Mouse (Mus musculus) hindbrain, embryonic 16.5 days (tissue): ENCODE results near the gene Slc5a8. TPM values are rescaled to one million over a fixed set of nuclear protein-coding genes. Genes with fewer than 3 reads are reported as not detected.

Experiments used
- ATAC-seq: fragments of 200-750 bp; cut with Nextera tagmentation; 2 replicates; pipeline ENCODE4 v1.8.0; 2017; ENCODE audit warnings: moderate TSS enrichment, moderate library complexity
- H3K27ac ChIP-seq: fragments of 300-500 bp; sonication (generic); 2 replicates; pipeline ENCODE4 v1.5.1; 2014; ENCODE audit warnings: low read depth, mild to moderate bottlenecking, control low read depth, low read length, moderate library complexity
- H3K27me3 ChIP-seq: fragments of 300-500 bp; sonication (generic); replicated peaks from 2 replicates; pipeline ENCODE4 v1.6.1; 2014; ENCODE audit warnings: low read length; ENCODE audit not compliant: control insufficient read depth, insufficient read depth
- H3K36me3 ChIP-seq: fragments of 300-500 bp; sonication (generic); 2 replicates; pipeline ENCODE4 v1.6.1; 2014; ENCODE audit warnings: mild to moderate bottlenecking, low read length, moderate library complexity, mixed read lengths; ENCODE audit not compliant: control insufficient read depth, insufficient read depth
- H3K4me1 ChIP-seq: fragments of 300-500 bp; sonication (generic); 2 replicates; pipeline ENCODE4 v1.6.1; 2014; ENCODE audit warnings: low read depth, low read length; ENCODE audit not compliant: control insufficient read depth, insufficient read depth
- H3K4me2 ChIP-seq: fragments of 300-500 bp; sonication (generic); 2 replicates; pipeline ENCODE4 v1.6.1; 2014; ENCODE audit warnings: mild to moderate bottlenecking, low read length, control low read depth, moderate library complexity
- H3K4me3 ChIP-seq: fragments of 300-500 bp; sonication (generic); 2 replicates; pipeline ENCODE4 v1.5.1; 2014; ENCODE audit warnings: mild to moderate bottlenecking, low read length, control low read depth, moderate library complexity
- H3K9ac ChIP-seq: fragments of 300-500 bp; sonication (generic); 2 replicates; pipeline ENCODE4 v1.6.1; 2014; ENCODE audit warnings: low read depth, mild to moderate bottlenecking, control low read depth, low read length, moderate library complexity
- H3K9me3 ChIP-seq: fragments of 300-500 bp; sonication (generic); 2 replicates; pipeline ENCODE4 v1.6.1; 2014; ENCODE audit warnings: mild to moderate bottlenecking, low read length, moderate library complexity; ENCODE audit not compliant: control insufficient read depth
- WGBS: fragments of 180-500 bp; shearing (Covaris S2); extraction: QIAGEN DNeasy Blood & Tissue Kit; methylation state at CpG from one replicate; pipeline ENCODE4 v1.1.7; 2014; 5-methylcytosine and 5-hydroxymethylcytosine counted together
- polyA plus RNA-seq: library from polyadenylated mRNA; unstranded; fragments of >200 nt; fragmentation: Nextera tagmentation; extraction: Ambion mirVana; gene quantifications from 2 replicates; pipeline ENCODE4 v1.2.1, GENCODE M21; 2015

Slc5a8 gene
- polyA plus RNA-seq, 1 experiment from 2014 or later: 0.11 TPM

DNA sequence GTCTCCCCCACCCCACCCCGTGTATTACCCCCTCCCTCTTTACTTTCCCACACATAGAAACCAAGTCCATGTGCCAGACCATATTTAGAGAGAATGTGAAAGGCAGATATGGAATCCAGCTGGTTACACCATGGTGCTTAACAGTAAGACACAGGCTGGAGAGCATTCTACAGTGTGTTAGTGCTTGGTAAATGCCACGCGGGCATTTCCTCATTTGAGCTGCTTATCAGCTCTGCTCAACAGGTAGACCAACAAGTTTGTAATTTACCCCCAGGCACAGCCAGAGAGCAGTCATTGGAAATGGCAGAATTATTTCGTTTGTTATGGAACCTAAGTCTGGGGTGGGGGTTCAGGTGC, 64.5 kb downstream of the Slc5a8 start:
- no peaks in the 10 kb centered on the region for H3K36me3 ChIP-seq
- ATAC-seq: no peak
- H3K9ac ChIP-seq: no peak overlapping the region
- H3K4me2 ChIP-seq: no peak overlapping the region
- H3K27ac ChIP-seq: no peak overlapping the region
- H3K4me1 ChIP-seq: no peaks in the 10 kb centered on the region
- H3K4me3 ChIP-seq: no peak overlapping the region
- WGBS: 85% methylated on average over 4 of the region's 4 CpGs
- no peaks in the 10 kb centered on the region for H3K27me3 ChIP-seq
- no peaks in the 10 kb centered on the region for H3K9me3 ChIP-seq

DNA sequence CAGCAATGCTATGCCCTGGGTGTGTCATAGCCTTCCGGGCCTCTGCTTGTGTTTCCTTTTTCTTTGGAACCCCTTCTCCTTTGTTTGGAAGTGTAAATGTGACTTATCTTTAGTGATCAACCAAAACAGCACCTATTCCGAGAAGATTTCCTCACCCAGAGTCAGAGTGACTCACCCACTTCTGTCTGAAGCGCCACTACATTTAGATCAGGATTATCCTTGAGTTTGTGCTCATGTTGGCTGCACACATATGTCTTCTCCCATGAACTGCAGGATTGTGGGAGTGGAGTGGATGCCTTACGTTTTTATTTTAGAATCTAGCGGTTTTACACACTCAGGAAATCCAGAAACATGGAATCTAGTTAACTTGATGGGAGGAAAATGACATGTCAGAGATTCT, 75.0 kb downstream of the Slc5a8 start:
- Histone ChIP-seq H3K4me2 (no peak overlapping the region), H3K4me3 (no peak overlapping the region), H3K27me3 (no peaks in the 10 kb centered on the region), H3K9me3 (no peaks in the 10 kb centered on the region), H3K27ac (no peak overlapping the region), H3K9ac (no peak overlapping the region), H3K4me1 (no peaks in the 10 kb centered on the region), H3K36me3 (no peaks in the 10 kb centered on the region)
- ATAC-seq: no peak
- WGBS: 86% methylated on average over 5 of the region's 5 CpGs

DNA sequence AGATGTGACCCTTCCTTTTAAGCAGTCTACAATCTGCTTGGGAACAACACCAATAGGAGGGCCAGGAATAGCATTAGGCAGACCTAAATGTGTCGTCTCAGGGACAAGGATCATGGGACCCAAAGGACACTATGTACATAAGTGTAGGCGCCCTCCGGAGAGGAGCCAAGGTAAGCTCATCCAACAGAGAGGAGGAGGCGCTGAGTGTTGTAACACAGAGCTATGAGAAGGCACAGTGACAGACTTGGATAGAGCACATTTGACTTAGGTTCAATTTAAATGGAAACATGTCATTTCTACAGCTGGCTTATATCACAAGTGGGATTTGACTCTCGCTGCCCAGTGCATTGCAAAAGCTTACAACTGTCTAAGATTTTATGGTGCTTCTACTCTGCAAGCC, 82.8 kb downstream of the Slc5a8 start:
- Histone ChIP-seq H3K4me1 (no peaks in the 10 kb centered on the region), H3K36me3 (peaks cover 2% of the 10 kb centered on the region; the same call in 1 of the 2 replicates), H3K4me3 (no peak overlapping the region), H3K27me3 (no peaks in the 10 kb centered on the region), H3K4me2 (no peak overlapping the region), H3K9me3 (no peaks in the 10 kb centered on the region), H3K9ac (no peak overlapping the region), H3K27ac (no peak overlapping the region)
- ATAC-seq: no peak
- 94% methylated on average over 5 of the region's 5 CpGs for WGBS

DNA sequence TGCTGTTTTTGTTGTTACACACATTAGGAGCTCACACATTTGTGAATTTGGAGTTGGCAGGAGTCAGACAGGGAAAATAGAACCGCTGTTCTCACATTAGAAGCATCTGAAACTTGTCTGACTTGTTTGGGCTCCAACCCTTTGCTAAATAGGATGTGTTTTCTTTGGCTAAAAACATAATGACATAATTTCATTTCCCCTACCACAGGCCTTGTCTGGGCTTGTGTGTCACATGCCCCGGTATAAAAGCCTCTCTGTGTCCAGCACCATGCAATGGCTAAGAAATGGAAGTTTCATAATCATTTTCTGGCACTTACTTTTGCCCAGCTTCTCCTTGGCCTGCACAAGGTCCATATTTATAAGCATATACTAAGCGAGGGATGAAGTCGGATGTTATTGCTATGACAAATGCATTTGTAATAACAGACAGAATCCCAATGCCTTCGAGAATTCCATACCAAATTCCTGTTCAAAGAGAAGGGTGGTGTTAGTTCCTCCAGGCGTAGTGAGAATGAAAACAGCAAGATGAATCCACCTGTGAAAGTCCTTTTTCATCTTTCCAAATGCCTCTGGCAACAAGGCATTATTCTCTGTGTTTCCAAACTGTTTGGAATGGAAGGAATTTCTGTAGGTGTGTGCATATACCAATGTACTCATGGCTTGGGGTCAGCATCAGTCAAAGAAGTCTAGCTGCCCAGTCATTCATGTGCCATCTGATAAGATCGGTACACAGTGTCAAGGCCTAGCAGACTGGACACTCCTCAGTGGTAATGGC, 85.3 kb downstream of the Slc5a8 start:
- no peak overlapping the region for H3K4me2 ChIP-seq
- no peak overlapping the region for H3K27ac ChIP-seq
- WGBS: 87% methylated on average over 7 of the region's 7 CpGs
- H3K9me3 ChIP-seq: no peaks in the 10 kb centered on the region
- H3K4me1 ChIP-seq: no peaks in the 10 kb centered on the region
- H3K36me3 ChIP-seq: peaks cover 2% of the 10 kb centered on the region; the same call in 1 of the 2 replicates
- H3K9ac ChIP-seq: no peak overlapping the region
- ATAC-seq: no peak
- H3K27me3 ChIP-seq: no peaks in the 10 kb centered on the region
- no peak overlapping the region for H3K4me3 ChIP-seq

DNA sequence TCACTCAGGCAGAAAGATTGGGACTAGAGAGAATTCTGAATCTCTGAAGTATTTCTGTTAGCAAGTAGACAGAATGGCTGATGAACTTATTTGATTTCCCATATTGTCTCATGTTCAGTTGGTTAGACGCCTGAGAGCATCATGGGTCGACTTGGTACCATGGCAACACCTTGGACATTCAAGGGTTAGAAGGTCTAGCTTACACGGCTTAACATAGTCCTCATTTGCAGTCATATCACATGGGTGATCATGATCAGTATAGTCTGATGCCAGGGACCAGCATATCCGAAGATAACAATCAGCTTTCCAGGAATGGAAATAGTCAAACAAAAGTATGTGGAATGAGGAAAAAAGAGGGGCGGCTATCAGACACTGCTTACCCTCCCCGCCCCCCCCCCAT, 93.1 kb downstream of the Slc5a8 start:
- no peak for ATAC-seq
- Histone ChIP-seq H3K4me3 (no peak overlapping the region), H3K4me2 (no peak overlapping the region), H3K9me3 (no peaks in the 10 kb centered on the region), H3K36me3 (no peaks in the 10 kb centered on the region), H3K27ac (no peak overlapping the region), H3K4me1 (no peaks in the 10 kb centered on the region), H3K27me3 (no peaks in the 10 kb centered on the region), H3K9ac (no peak overlapping the region)
- WGBS: 58% methylated on average over 6 of the region's 6 CpGs

Other genes starting within 250 kb of the Slc5a8 start
- gene Spic, start 201.0 kb upstream of the Slc5a8 start, polyA plus RNA-seq: 0.24 and 0.28 TPM in 2 replicates
- gene Arl1, start 155.1 kb upstream of the Slc5a8 start, polyA plus RNA-seq: 157 and 166 TPM in 2 replicates
- gene Utp20, start 59.2 kb upstream of the Slc5a8 start, polyA plus RNA-seq: 7.7 and 10.4 TPM in 2 replicates